Mouse (Mus musculus) thymus, adult 2 months (tissue): ENCODE data around the gene Lmx1a.

Experiments used
- CTCF ChIP-seq: fragments of 200-500 bp; IDR thresholded peaks from 2 replicates; pipeline ENCODE4 v1.5.1; 2012; ENCODE audit warnings: mild to moderate bottlenecking, control low read depth, low read length, moderate library complexity, borderline replicate concordance; ENCODE audit not compliant: control insufficient read depth, poor library complexity, insufficient read depth; ENCODE audit errors: extremely low read depth
- POLR2A ChIP-seq: fragments of 200-500 bp; IDR thresholded peaks from 2 replicates; pipeline ENCODE4 v1.6.1; 2012; ENCODE audit warnings: mild to moderate bottlenecking, low read length, control low read depth, moderate library complexity; ENCODE audit not compliant: control insufficient read depth, poor library complexity, insufficient read depth; ENCODE audit errors: extremely low read depth

DNA sequence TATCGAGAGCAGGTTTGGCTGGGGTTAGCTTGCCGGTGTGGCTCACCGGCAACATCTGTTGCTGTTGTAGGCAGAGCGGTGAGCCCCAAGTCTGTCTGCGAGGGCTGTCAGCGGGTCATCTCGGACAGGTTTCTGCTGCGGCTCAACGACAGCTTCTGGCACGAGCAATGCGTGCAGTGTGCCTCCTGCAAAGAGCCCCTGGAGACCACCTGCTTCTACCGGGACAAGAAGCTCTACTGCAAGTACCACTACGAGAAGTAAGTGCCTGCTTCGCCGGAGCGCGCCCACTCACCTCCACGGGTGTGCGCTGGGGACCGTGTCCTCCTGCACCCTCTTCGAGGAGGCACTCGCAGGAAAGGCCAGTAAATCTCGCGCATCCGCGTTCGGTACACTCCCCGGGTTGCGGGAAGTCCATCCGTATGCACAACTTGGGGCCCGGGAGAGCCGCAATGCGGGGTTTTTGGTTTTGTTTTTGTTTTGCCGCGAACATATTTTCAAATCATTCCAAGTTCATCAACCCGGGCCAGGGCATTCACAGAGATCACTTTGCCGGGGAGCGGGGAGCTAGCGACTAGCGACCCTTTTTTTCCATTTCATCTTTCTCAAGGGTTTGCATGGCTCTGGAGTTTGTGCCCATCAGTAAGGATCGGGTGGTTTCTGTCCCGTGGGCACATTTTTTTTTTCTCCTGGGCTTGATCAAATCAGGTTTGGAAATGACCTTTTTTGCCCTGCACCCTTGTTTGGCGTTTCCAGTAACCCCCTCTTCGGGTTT, 3.1 kb downstream of the Lmx1a start:
- TF ChIP-seq CTCF (no peak), POLR2A (no peak)
